Mouse (Mus musculus): ENCODE results near the gene Flt3l.
"Not testable (repeated sequence)": the region's sequence is repeated elsewhere in the genome, so short reads cannot be mapped to it uniquely, and the experiment has no call there.

GRCm38 (mm10) chr7:45095965-45096364 is 40.3 kb downstream of the Flt3l start:
- TF ChIP-seq CTCF, EP300 (IDR thresholded peaks at IDR 0.05; ENCODE audit: low read depth): not testable (repeated sequence)

Measured in liver, postnatal 0 days (tissue).